Mouse (Mus musculus): ENCODE results near the gene Dip2c. TPM values are rescaled to one million over a fixed set of nuclear protein-coding genes. Genes with fewer than 3 reads are reported as not detected.

The Dip2c gene
- polyA plus RNA-seq, 1 experiment = 4.0 TPM

DNA sequence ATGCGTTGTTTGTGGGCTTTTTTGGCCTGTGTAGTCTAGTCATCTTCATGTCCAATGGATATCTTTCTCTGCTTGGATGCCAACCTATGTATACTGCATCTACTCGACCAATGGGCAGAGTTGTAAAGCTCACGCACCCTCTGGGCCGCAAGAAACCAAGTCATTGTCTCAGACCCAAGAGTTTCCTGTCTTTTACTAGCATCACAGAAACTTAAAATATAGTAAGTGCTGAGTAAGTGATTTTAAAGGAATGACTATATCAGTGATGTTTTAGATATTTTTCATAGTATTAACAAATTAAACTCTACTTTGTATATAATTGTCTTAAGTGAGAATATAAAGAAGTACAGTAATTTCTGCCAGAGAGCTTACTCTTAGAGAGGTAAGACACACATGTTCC is 145.6 kb downstream of the Dip2c start:
- Histone ChIP-seq H3K4me3 (ENCODE audit: control insufficient read depth, low read depth, low read length) (no peak overlapping the region), H3K27ac (ENCODE audit: control insufficient read depth, insufficient read depth, low read depth, low read length) (no peak overlapping the region), H3K27me3 (ENCODE audit: control insufficient read depth, insufficient read depth, low read length) (no peaks in the 10 kb centered on the region), H3K36me3 (ENCODE audit: control insufficient read depth, insufficient read depth, low read length) (no peaks in the 10 kb centered on the region), H3K4me1 (ENCODE audit: control insufficient read depth, insufficient read depth, low read length) (no peaks in the 10 kb centered on the region)
- no peak for TF ChIP-seq CTCF (IDR thresholded peaks at IDR 0.05; ENCODE audit: control insufficient read depth, insufficient read depth, insufficient replicate concordance, low read depth, low read length)
- TF ChIP-seq POLR2A (IDR thresholded peaks at IDR 0.05; ENCODE audit: control insufficient read depth, low read depth, low read length) = no peak

- no peak for TF ChIP-seq CTCF (IDR thresholded peaks at IDR 0.05; ENCODE audit: control insufficient read depth, insufficient read depth, insufficient replicate concordance, low read depth, low read length)
- no peak for TF ChIP-seq POLR2A (IDR thresholded peaks at IDR 0.05; ENCODE audit: control insufficient read depth, low read depth, low read length)
- H3K4me1 ChIP-seq (ENCODE audit: control insufficient read depth, insufficient read depth, low read length) = no peaks in the 10 kb centered on the region
- no peaks in the 10 kb centered on the region for H3K36me3 ChIP-seq (ENCODE audit: control insufficient read depth, insufficient read depth, low read length)
- H3K27me3 ChIP-seq (ENCODE audit: control insufficient read depth, insufficient read depth, low read length) = no peaks in the 10 kb centered on the region
- H3K27ac ChIP-seq (ENCODE audit: control insufficient read depth, insufficient read depth, low read depth, low read length) = no peak overlapping the region
- H3K4me3 ChIP-seq (ENCODE audit: control insufficient read depth, low read depth, low read length) = no peak overlapping the region
These were observed 146.5 kb downstream of the Dip2c start for GRCm38 (mm10) chr13:9422876-9423275.

DNA sequence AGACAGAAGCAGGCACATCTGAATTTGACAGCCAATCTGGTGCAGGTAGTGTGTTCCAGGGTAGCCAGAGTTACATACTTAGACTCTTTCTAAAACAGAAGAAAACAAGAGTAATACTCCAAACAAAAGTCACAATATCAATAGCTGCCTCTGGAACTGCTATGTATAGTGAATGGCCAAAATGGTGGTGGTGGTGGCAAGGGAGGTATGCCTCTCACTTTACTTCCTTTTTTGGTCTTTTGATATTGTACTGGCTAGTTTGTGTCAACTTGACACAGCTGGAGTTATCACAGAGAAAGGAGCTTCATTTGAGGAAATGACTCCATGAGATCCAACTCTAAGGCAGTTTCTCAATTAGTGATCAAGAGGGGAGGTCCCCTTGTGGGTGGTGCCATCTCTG is 148.1 kb downstream of the Dip2c start:
- no peak overlapping the region for H3K4me3 ChIP-seq (ENCODE audit: control insufficient read depth, low read depth, low read length)
- no peaks in the 10 kb centered on the region for H3K36me3 ChIP-seq (ENCODE audit: control insufficient read depth, insufficient read depth, low read length)
- no peak overlapping the region for H3K27ac ChIP-seq (ENCODE audit: control insufficient read depth, insufficient read depth, low read depth, low read length)
- TF ChIP-seq CTCF (IDR thresholded peaks at IDR 0.05; ENCODE audit: control insufficient read depth, insufficient read depth, insufficient replicate concordance, low read depth, low read length) = no peak
- TF ChIP-seq POLR2A (IDR thresholded peaks at IDR 0.05; ENCODE audit: control insufficient read depth, low read depth, low read length) = no peak
- H3K4me1 ChIP-seq (ENCODE audit: control insufficient read depth, insufficient read depth, low read length) = no peaks in the 10 kb centered on the region
- H3K27me3 ChIP-seq (ENCODE audit: control insufficient read depth, insufficient read depth, low read length) = no peaks in the 10 kb centered on the region

GRCm38 (mm10) chr13:9426267-9426666 is 149.9 kb downstream of the Dip2c start:
- TF ChIP-seq CTCF (IDR thresholded peaks at IDR 0.05; ENCODE audit: control insufficient read depth, insufficient read depth, insufficient replicate concordance, low read depth, low read length) (no peak), POLR2A (IDR thresholded peaks at IDR 0.05; ENCODE audit: control insufficient read depth, low read depth, low read length) (no peak)
- Histone ChIP-seq H3K27me3 (ENCODE audit: control insufficient read depth, insufficient read depth, low read length) (no peaks in the 10 kb centered on the region), H3K4me3 (ENCODE audit: control insufficient read depth, low read depth, low read length) (no peak overlapping the region), H3K4me1 (ENCODE audit: control insufficient read depth, insufficient read depth, low read length) (no peaks in the 10 kb centered on the region), H3K27ac (ENCODE audit: control insufficient read depth, insufficient read depth, low read depth, low read length) (no peak overlapping the region), H3K36me3 (ENCODE audit: control insufficient read depth, insufficient read depth, low read length) (no peaks in the 10 kb centered on the region)

DNA sequence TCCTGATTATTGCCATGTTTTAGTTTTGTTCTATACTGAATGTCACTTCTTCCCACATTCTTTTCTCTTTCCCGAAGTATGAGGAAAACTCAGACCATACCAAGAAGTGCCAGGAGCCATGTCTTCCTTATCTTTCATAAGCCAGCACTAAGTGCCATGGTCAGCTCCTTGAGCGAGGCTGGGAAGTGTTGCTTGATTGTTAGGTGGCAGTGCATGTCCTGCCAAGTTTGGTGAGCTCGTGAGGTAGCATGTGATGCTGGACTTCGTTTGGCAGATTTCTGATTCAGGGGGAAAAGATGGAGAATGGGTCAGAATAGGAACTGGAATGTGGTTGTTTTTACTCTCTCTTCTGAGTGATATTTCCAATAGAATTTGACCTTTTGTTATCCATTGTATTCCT is 150.5 kb downstream of the Dip2c start:
- Histone ChIP-seq H3K4me1 (ENCODE audit: control insufficient read depth, insufficient read depth, low read length) (no peaks in the 10 kb centered on the region), H3K27me3 (ENCODE audit: control insufficient read depth, insufficient read depth, low read length) (no peaks in the 10 kb centered on the region), H3K27ac (ENCODE audit: control insufficient read depth, insufficient read depth, low read depth, low read length) (no peak overlapping the region), H3K4me3 (ENCODE audit: control insufficient read depth, low read depth, low read length) (no peak overlapping the region), H3K36me3 (ENCODE audit: control insufficient read depth, insufficient read depth, low read length) (no peaks in the 10 kb centered on the region)
- TF ChIP-seq POLR2A (IDR thresholded peaks at IDR 0.05; ENCODE audit: control insufficient read depth, low read depth, low read length) (no peak), CTCF (IDR thresholded peaks at IDR 0.05; ENCODE audit: control insufficient read depth, insufficient read depth, insufficient replicate concordance, low read depth, low read length) (no peak)

DNA sequence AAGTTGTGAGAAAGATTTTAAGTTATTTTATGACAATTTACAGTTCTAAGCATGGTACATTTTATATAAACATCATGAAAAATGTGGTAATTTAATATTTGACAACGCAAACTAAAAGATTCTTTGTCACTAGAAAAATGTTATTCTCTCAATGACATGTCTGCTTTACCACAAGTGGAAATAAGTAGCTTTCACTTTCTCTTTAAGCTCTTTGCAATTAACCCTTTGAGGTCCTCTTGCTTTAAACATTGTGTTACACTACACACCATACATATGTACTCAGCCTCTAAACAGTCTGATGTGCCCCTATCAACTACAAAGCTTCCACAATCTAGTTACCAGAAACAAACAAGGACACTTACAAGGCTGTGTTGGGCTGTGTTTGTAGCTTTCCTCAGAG is 153.6 kb downstream of the Dip2c start:
- Histone ChIP-seq H3K27ac (ENCODE audit: control insufficient read depth, insufficient read depth, low read depth, low read length) (no peak overlapping the region), H3K4me3 (ENCODE audit: control insufficient read depth, low read depth, low read length) (no peak overlapping the region), H3K4me1 (ENCODE audit: control insufficient read depth, insufficient read depth, low read length) (no peaks in the 10 kb centered on the region), H3K27me3 (ENCODE audit: control insufficient read depth, insufficient read depth, low read length) (no peaks in the 10 kb centered on the region), H3K36me3 (ENCODE audit: control insufficient read depth, insufficient read depth, low read length) (no peaks in the 10 kb centered on the region)
- TF ChIP-seq CTCF (IDR thresholded peaks at IDR 0.05; ENCODE audit: control insufficient read depth, insufficient read depth, insufficient replicate concordance, low read depth, low read length) (no peak), POLR2A (IDR thresholded peaks at IDR 0.05; ENCODE audit: control insufficient read depth, low read depth, low read length) (no peak)

DNA sequence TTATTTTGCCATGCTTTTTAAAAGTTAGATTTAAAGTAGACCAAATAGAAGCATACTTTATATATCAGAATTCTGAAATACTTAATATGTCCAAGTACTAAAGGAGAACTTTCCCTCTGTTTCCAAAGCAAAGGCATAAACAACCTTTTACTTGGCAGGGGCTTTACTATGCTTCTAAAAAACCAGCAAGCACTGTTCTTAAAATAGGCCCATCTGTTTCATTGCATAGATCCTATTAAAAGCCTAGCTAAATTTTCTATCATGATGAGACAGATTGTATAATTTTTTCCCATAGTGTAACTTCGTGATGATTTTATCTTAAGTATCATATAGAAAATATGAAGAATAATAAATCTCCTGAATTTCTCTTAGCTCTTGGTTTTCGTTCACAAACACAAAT is 154.4 kb downstream of the Dip2c start:
- no peaks in the 10 kb centered on the region for H3K27me3 ChIP-seq (ENCODE audit: control insufficient read depth, insufficient read depth, low read length)
- H3K4me1 ChIP-seq (ENCODE audit: control insufficient read depth, insufficient read depth, low read length) = no peaks in the 10 kb centered on the region
- H3K4me3 ChIP-seq (ENCODE audit: control insufficient read depth, low read depth, low read length) = no peak overlapping the region
- TF ChIP-seq POLR2A (IDR thresholded peaks at IDR 0.05; ENCODE audit: control insufficient read depth, low read depth, low read length) (no peak), CTCF (IDR thresholded peaks at IDR 0.05; ENCODE audit: control insufficient read depth, insufficient read depth, insufficient replicate concordance, low read depth, low read length) (no peak)
- no peaks in the 10 kb centered on the region for H3K36me3 ChIP-seq (ENCODE audit: control insufficient read depth, insufficient read depth, low read length)
- H3K27ac ChIP-seq (ENCODE audit: control insufficient read depth, insufficient read depth, low read depth, low read length) = no peak overlapping the region

DNA sequence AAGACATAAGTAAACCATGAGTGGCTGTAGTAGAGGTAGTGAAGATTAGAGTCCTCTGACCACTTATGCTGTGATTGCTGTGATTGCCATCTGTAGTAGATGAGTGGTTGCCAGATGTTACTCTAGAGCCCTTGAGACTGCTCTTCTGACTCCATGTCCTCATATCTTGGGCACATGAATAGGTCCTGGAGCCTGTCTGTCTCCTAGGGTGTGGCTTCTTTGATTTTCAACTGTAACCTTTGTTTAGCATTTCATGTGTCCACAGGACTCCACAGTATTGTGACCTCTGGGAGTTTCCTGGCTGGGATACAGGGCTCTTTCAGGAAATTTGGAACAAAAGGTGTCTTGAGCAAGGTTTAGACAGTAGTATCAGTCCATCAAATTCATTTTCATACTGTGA is 155.1 kb downstream of the Dip2c start:
- H3K27me3 ChIP-seq (ENCODE audit: control insufficient read depth, insufficient read depth, low read length) = no peaks in the 10 kb centered on the region
- no peak overlapping the region for H3K4me3 ChIP-seq (ENCODE audit: control insufficient read depth, low read depth, low read length)
- no peaks in the 10 kb centered on the region for H3K4me1 ChIP-seq (ENCODE audit: control insufficient read depth, insufficient read depth, low read length)
- TF ChIP-seq CTCF (IDR thresholded peaks at IDR 0.05; ENCODE audit: control insufficient read depth, insufficient read depth, insufficient replicate concordance, low read depth, low read length) (no peak), POLR2A (IDR thresholded peaks at IDR 0.05; ENCODE audit: control insufficient read depth, low read depth, low read length) (no peak)
- no peaks in the 10 kb centered on the region for H3K36me3 ChIP-seq (ENCODE audit: control insufficient read depth, insufficient read depth, low read length)
- H3K27ac ChIP-seq (ENCODE audit: control insufficient read depth, insufficient read depth, low read depth, low read length) = no peak overlapping the region
